7 mouse cellular contexts compared by ENCODE assay signal in genomic region chr8:121318756-121319155, GRCm38 (mm10).
DNase-seq lines count a peak whose midpoint lies in the region; ATAC-seq and TF ChIP-seq lines count a peak whose summit lies in the region.
"Not testable (repeated sequence)": the region's sequence is repeated elsewhere in the genome, so short reads cannot be mapped to it uniquely, and the experiment has no call there.

No protein-coding gene starts in this region.

- peak overlapping the region; percentile 43; the same call in 1 of the 2 replicates for H3K27ac ChIP-seq in heart, embryonic 10.5 days
- H3K27ac ChIP-seq in intestine, postnatal 0 days (ENCODE audit: low read depth, low read length); limb, embryonic 13.5 days; lung, postnatal 0 days (ENCODE audit: low read length): not testable (repeated sequence)

- not testable (repeated sequence) for TF ChIP-seq EP300 in lung, postnatal 0 days (IDR thresholded peaks at IDR 0.05)

- 18% methylated on average over 3 of the region's 19 CpGs for WGBS in heart, embryonic 10.5 days
- 25% methylated on average over 2 of the region's 19 CpGs for WGBS in intestine, postnatal 0 days
- no CpG with 5 or more reads among the region's 19 CpGs for WGBS in limb, embryonic 13.5 days
- WGBS in lung, postnatal 0 days, result no CpG with 5 or more reads among the region's 19 CpGs

- H3K36me3 ChIP-seq in heart, embryonic 10.5 days; intestine, postnatal 0 days (ENCODE audit: control insufficient read depth, insufficient read depth); limb, embryonic 13.5 days; lung, postnatal 0 days (ENCODE audit: insufficient read depth, low read length): not testable (repeated sequence)

- DNase-seq in ES-CJ7 (ENCODE audit: low read depth, low spot score), result peak; percentile 66
- peak; percentile 19 for DNase-seq in adrenal gland, postnatal 14 days
- DNase-seq in heart, embryonic 10.5 days (ENCODE audit: low spot score), result not testable (repeated sequence)
- DNase-seq in kidney, postnatal 14 days, result peak; percentile 27
- peak; percentile 30 for DNase-seq in lung, postnatal 0 days (ENCODE audit: low spot score)

- not testable (repeated sequence) for H3K4me3 ChIP-seq in heart, embryonic 10.5 days; intestine, postnatal 0 days (ENCODE audit: low read depth, low read length); limb, embryonic 13.5 days; lung, postnatal 0 days (ENCODE audit: low read depth, low read length)

- not testable (repeated sequence) for H3K9ac ChIP-seq in intestine, postnatal 0 days (ENCODE audit: low read depth, low read length); limb, embryonic 13.5 days; lung, postnatal 0 days (replicated peaks; ENCODE audit: low read depth)

- H3K9me3 ChIP-seq in heart, embryonic 10.5 days; intestine, postnatal 0 days (ENCODE audit: control insufficient read depth); limb, embryonic 13.5 days; lung, postnatal 0 days (ENCODE audit: low read length): not testable (repeated sequence)

- H3K4me2 ChIP-seq in intestine, postnatal 0 days (replicated peaks; ENCODE audit: low read depth), result peak overlapping the region; percentile 44
- 0 out of 2 replicates have a peak overlapping the region, but pooled peaks have one; percentile 9 for H3K4me2 ChIP-seq in limb, embryonic 13.5 days (replicated peaks)
- not testable (repeated sequence) for H3K4me2 ChIP-seq in lung, postnatal 0 days (replicated peaks; ENCODE audit: low read depth, low read length)

- ATAC-seq in intestine, postnatal 0 days; limb, embryonic 13.5 days (ENCODE audit: low FRiP score, low read depth); lung, postnatal 0 days: not testable (repeated sequence)

- H3K4me1 ChIP-seq in heart, embryonic 10.5 days, result peaks cover 68% of the 10 kb centered on the region
- H3K4me1 ChIP-seq in intestine, postnatal 0 days (replicated peaks; ENCODE audit: control insufficient read depth, insufficient read depth, low read length); lung, postnatal 0 days (ENCODE audit: insufficient read depth, low read depth, low read length): not testable (repeated sequence)
- H3K4me1 ChIP-seq in limb, embryonic 13.5 days, result peaks cover 11% of the 10 kb centered on the region

- TF ChIP-seq CTCF in intestine, postnatal 0 days (IDR thresholded peaks at IDR 0.05; ENCODE audit: low read depth); lung, postnatal 0 days (IDR thresholded peaks at IDR 0.05): not testable (repeated sequence)

- not testable (repeated sequence) for H3K27me3 ChIP-seq in heart, embryonic 10.5 days (ENCODE audit: insufficient read depth, poor library complexity, severe bottlenecking); intestine, postnatal 0 days (replicated peaks; ENCODE audit: control insufficient read depth, insufficient read depth, low read length); lung, postnatal 0 days (replicated peaks; ENCODE audit: insufficient read depth, low read length)
- peaks cover 26% of the 10 kb centered on the region for H3K27me3 ChIP-seq in limb, embryonic 13.5 days
